Mouse (Mus musculus) telencephalon, adult 2 months (tissue): ENCODE results near the gene Cpm.
A peak's percentile ranks its signal among the peaks of the same experiment; 100 is the strongest.
"Not testable (repeated sequence)": the region's sequence is repeated elsewhere in the genome, so short reads cannot be mapped to it uniquely, and the experiment has no call there.

ENCODE experiments used
- DNase-seq: peaks from one replicate; pipeline ENCODE4 v3.0.0-alpha.2; 2011; ENCODE audit warnings: low read depth, low spot score

The Cpm gene

GRCm38 (mm10) chr10:117702024-117702833, 72.9 kb downstream of the Cpm start:
- no peak for DNase-seq

GRCm38 (mm10) chr10:117703506-117703905, 74.2 kb downstream of the Cpm start:
- no peak for DNase-seq

GRCm38 (mm10) chr10:117704314-117704963, 75.1 kb downstream of the Cpm start:
- DNase-seq: not testable (repeated sequence)

GRCm38 (mm10) chr10:117704964-117705335, 75.7 kb downstream of the Cpm start:
- DNase-seq: no peak

DNA sequence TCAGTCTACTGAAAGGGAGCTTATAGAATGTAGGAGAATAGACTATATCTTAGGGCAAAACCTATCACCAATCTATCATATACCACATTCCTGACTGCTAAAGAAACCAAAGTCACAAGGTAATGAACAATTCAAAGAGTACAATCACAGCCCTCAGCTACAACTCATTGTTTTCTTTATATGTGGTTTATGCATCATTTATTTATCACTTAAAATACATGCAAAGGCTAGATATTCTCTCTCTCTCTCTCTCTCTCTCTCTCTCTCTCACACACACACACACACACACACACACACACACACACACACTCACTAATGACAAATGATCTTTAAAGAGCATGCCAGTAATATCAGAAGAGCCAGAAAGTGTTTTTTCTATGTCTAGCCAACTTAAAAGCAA, 76.5 kb downstream of the Cpm start:
- DNase-seq: no peak

GRCm38 (mm10) chr10:117706440-117706839, 77.1 kb downstream of the Cpm start:
- no peak for DNase-seq

DNA sequence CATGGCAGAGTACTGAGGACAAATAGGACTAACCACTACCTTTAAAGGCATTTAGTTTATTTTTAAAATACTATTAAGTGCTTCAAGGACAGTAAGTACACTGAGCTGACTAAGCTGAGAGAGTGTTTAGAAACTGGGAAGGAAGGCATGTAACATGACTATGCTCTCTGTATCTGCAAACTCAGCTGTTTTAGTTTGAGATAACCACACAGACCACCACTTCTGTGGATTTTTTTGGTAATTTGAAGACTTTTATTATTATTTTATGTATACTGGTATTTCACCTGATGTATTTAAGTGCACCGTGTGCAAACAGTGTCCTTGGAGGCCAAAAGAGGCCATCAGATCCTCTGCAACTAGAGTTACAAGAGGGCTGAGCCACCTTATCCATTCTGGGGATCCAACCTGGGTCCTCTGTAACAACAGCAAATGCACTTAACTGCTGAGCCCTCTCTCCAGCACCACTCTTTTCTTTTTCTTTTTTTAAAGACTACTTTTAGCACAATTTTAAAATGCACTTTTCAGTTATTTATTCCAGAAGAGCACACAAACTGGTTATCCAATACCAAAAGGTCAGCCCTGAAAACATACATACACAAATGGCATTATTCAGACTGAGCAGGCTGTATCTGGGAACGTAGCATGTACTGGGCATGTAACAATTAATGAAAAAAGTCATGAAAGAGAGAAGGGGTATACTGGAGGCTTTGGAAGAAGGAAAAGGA, 78.0 kb downstream of the Cpm start:
- no peak for DNase-seq

GRCm38 (mm10) chr10:117708376-117708775, 79.1 kb downstream of the Cpm start:
- DNase-seq: no peak

GRCm38 (mm10) chr10:117708856-117709255, 79.6 kb downstream of the Cpm start:
- no peak for DNase-seq

DNA sequence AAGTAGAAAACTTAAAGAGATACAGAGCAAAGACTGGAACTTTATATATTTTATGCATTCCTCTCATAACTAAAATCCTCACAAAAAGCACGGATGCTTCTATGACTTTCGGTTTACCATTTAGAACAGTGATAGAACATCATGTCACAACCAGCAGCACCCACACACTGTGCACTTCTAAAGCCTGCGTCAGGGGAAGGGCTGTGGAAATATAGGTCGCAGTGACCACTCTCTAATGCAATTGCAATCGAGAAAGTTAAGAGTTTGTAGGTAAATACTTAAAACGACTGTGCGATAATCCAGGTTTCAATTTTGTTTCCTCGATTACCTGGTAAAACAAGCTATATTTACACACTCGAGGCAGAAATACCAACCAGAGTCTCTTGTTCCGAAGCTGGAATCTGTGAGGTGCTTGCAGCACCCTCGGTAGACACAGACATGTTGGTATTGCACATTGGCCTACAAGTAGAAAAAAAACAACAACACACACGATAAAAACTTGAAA, 80.1 kb downstream of the Cpm start:
- no peak for DNase-seq

DNA sequence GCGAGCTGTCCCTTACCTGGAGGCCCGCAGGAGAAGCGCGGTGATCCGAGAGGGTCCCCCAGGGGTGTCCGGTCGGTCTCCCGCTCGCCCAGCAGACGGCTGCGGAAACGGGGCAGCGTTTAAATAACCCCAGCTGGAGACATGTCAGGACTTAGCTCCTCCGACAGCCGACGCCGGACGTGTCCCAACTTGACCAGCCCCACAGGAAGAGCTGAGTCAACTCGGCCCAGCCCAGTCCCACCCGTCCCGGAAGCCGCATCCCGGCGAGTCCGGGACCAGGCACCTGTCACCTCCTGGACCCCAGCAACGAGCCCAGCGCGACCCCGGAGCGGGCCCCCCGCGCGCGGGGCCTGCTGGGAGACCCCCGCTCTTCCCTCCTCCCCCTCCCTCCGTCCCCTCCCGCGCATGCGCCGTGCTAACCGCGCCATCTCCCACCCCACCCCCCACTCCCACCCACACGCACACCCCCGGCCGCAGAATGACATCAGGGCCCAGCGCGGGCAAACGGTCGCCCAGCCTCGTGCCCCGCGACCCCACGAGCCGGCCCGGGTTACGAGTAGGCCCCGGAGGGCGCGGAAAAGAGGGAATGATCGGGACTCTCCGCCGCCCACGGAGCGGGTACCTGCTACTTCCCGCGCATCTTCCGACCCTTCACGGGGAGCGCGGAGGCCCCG, 80.8 kb downstream of the Cpm start:
- no peak for DNase-seq

DNA sequence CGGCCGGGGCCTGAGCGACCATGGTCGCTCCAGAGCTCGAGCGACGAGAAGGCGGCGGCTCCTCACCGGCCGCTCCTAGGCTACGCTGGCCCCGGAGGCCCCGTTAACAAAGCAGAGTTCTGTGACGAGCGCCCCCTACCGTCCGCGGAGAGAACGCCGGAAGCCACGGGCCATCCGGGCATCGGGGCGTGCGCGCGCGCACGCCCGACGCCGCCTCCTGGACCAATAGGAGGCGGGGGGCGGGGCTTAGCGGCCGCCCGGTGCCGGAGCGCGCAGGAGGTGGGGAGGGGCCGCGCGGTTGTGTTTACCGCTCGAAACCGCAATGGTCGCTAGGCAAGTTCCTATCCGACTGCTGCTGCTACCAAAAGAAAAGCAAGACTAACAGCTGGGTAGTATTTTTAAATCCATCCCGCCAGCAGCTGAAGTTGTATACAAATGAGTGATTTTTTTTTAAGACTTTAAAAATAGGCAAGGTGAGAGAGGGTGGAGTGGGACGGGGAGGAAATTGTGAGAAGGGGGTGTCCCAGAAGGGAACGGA, 81.4 kb downstream of the Cpm start, which contains the start of gene Mdm2:
Gene Mdm2 (minus strand): TSS at position 155 of the 538 bp plus-strand sequence.
- DNase-seq: peak; percentile 68

GRCm38 (mm10) chr10:117711408-117711807, 82.1 kb downstream of the Cpm start:
- no peak for DNase-seq

DNA sequence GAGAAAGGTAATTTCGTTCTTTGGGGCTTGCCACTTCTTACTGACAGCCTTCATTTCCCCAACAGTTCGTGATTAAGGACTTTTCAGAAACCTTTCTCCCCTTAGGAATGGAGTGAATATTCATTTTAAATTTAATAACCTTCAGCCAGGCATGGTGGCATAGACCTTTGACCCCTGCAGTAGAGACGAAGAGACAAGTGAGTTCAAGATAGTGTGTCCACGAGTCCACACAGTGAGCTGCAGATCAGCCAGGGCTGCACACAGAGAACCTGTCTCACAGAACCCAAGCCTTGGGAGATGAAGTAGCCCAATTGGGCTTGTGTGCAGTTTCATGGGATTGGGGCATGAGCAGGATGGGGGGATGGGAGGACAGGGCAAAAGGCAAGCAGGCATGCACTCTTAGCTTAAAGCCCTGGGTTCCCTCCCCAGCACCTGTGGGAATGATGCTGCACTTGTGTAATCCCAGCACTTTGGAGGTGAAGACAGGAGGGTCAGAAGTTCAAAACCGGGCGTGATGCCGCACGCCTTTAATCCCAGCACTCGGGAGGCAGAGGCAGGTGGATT, 83.0 kb downstream of the Cpm start:
- no peak for DNase-seq

- DNase-seq: no peak
Observed at GRCm38 (mm10) chr10:117712871-117713270, 83.6 kb downstream of the Cpm start.

- DNase-seq: no peak
Observed at GRCm38 (mm10) chr10:117713466-117713865, 84.2 kb downstream of the Cpm start.

GRCm38 (mm10) chr10:117714048-117714545, 84.8 kb downstream of the Cpm start:
- DNase-seq: no peak

DNA sequence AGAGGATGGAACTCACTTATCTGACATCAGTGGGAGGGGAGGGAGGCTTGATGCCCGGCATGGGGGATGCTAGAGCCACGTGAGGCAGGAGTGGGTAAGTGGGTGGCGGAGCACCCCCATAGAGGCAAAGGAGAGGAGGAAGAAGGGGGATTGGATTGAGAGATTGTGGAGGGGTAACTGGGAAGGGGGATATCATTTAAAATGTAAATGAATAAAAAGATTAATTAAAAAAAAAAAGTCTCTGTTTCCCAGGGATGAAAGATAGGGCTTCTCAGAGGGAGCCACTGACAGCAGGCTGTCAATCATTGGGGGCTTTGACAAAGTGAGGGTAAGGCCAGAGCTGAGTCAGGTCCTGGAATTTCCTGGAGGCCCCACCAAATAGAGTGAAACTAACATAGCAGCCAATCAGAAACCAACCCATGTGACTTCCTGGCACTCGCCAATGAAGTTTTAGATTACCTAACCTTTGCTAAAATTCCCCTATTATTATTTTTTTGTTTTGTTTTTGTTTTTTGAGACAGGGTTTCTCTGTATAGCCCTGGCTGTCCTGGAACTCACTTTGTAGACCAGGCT, 85.7 kb downstream of the Cpm start:
- DNase-seq: no peak

DNA sequence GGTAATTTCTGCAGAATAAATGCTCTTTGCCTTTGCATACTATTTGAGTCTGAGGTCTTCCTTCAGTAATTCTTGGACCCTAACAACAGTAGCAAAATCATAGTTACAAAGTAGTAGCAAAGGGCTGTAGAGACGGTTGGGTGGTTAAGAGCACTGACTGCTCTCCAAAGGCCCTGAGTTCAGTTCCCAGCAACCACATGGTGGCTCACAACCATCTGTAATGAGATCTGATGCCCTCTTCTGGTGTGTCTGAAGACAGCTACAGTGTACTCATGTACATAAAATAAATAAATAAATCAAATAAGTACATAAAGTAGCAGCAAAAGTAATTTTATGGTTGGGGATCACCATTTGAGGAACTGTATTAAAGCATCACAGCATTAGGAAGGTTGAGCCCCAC, 86.4 kb downstream of the Cpm start:
- not testable (repeated sequence) for DNase-seq

DNA sequence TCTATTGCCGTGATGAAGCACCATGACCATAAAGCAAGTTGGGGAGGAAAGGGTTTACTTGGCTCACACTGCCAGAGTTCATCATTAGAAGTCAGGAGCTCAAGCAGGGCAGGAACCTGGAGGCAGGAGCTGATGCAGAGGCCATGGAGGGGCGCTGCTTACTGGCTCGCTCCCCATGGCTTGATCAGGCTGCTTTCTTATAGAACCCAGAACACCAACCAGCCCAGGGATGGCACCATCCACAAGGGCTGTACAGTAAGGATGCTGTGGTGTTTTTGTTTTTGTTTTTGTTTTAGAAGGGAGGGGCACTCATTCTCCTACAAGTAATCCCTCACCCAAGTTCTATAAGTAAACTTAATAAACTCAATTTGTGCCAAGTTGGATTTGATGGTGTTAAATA, 87.4 kb downstream of the Cpm start:
- no peak for DNase-seq

- no peak for DNase-seq
Observed at GRCm38 (mm10) chr10:117717583-117717982, 88.3 kb downstream of the Cpm start.
